Mouse (Mus musculus) heart, postnatal 0 days (tissue): ENCODE data around the gene Fxr2.

Source experiments
- CTCF ChIP-seq: IDR thresholded peaks from 2 replicates; pipeline ENCODE4 v1.5.1; 2016; ENCODE audit warnings: antibody characterized with exemption, control low read depth, low read depth
- EP300 ChIP-seq: IDR thresholded peaks from 2 replicates; pipeline ENCODE4 v1.6.1; 2016; ENCODE audit warnings: antibody characterized with exemption, low read depth

- TF ChIP-seq CTCF (no peak), EP300 (no peak)
Measured at GRCm38 (mm10) chr11:69685526-69686148, 52.8 kb downstream of the Fxr2 start, which contains the start of gene Tnfsf13.
